Mouse (Mus musculus) frontal cortex, adult (tissue): ENCODE measurements at regions not wholly inside any gene's neighbourhood (a gene's known extent, or its start where the extent isn't known, plus 50 kb on each side); places are given as distances from the start of the nearest gene placed in this dataset.

Source experiments
- ATAC-seq: cut with Nextera tagmentation; 2 replicates; pipeline ENCODE4 v1.9.2; 2017; ENCODE audit warnings: mild to moderate bottlenecking, moderate library complexity, mixed read lengths; ENCODE audit not compliant: low TSS enrichment

GRCm38 (mm10) chr12:51118781-51119180 lies 229.1 kb upstream of the G2e3 start:
- ATAC-seq, result no peak

- peak; percentile 90 for ATAC-seq
Measured at GRCm38 (mm10) chr12:51118021-51118694, 229.7 kb upstream of the G2e3 start.

GRCm38 (mm10) chr12:51117436-51118020 lies 230.3 kb upstream of the G2e3 start:
- ATAC-seq, result no peak

- no peak for ATAC-seq
Measured at GRCm38 (mm10) chr12:51111811-51112210, 236.1 kb upstream of the G2e3 start.

- peak; percentile 95 for ATAC-seq
Measured at GRCm38 (mm10) chr12:51108044-51108443, 239.8 kb upstream of the G2e3 start.

GRCm38 (mm10) chr12:51103541-51104042 lies 244.3 kb upstream of the G2e3 start:
- ATAC-seq, result no peak

GRCm38 (mm10) chr12:51101636-51102035 lies 246.2 kb upstream of the G2e3 start:
- ATAC-seq, result no peak

- ATAC-seq, result peak; percentile 91
Measured at GRCm38 (mm10) chr12:51100868-51101267, 247.0 kb upstream of the G2e3 start.

- ATAC-seq, result peak; percentile 89
Measured at GRCm38 (mm10) chr12:51095974-51096373, 251.9 kb upstream of the G2e3 start.

GRCm38 (mm10) chr12:51089324-51089723 lies 258.5 kb upstream of the G2e3 start:
- ATAC-seq, result no peak

- no peak for ATAC-seq
Measured at GRCm38 (mm10) chr12:51081809-51082208, 266.1 kb upstream of the G2e3 start.

GRCm38 (mm10) chr12:51073503-51073902 lies 274.4 kb upstream of the G2e3 start:
- no peak for ATAC-seq

GRCm38 (mm10) chr12:51060931-51061330 lies 286.9 kb upstream of the G2e3 start:
- no peak for ATAC-seq

- peak; percentile 91 for ATAC-seq
Measured at GRCm38 (mm10) chr12:51058569-51058968, 289.3 kb upstream of the G2e3 start.

GRCm38 (mm10) chr12:51058104-51058503 lies 289.8 kb upstream of the G2e3 start:
- ATAC-seq, result no peak; the same call in 1 of the 2 replicates

GRCm38 (mm10) chr12:51047116-51047515 lies 300.7 kb upstream of the G2e3 start:
- no peak for ATAC-seq

- ATAC-seq, result no peak
Measured at GRCm38 (mm10) chr12:51045437-51045836, 302.4 kb upstream of the G2e3 start.

- no peak for ATAC-seq
Measured at GRCm38 (mm10) chr12:51045020-51045419, 302.8 kb upstream of the G2e3 start.

GRCm38 (mm10) chr12:51032193-51032592 lies 315.7 kb upstream of the G2e3 start:
- ATAC-seq, result no peak

- ATAC-seq, result no peak
Measured at GRCm38 (mm10) chr12:51028601-51029174, 319.2 kb upstream of the G2e3 start.

- ATAC-seq, result peak; percentile 29; the same call in 1 of the 2 replicates
Measured at GRCm38 (mm10) chr12:51026046-51026445, 321.8 kb upstream of the G2e3 start.

GRCm38 (mm10) chr12:51025531-51025930 lies 322.3 kb upstream of the G2e3 start:
- ATAC-seq, result no peak
